Mouse (Mus musculus) G1E (cell line): ENCODE measurements around the gene Gas2l2. TPM values are rescaled to one million over a fixed set of nuclear protein-coding genes. Genes with fewer than 3 reads are reported as not detected.

Experiments
- ATAC-seq: 2 replicates; pipeline ENCODE4 v1.8.0; 2016; ENCODE audit warnings: mild to moderate bottlenecking; ENCODE audit not compliant: insufficient number of reproducible peaks, poor library complexity, low FRiP score, severe bottlenecking; ENCODE audit errors: extremely low read depth
- DNase-seq: peaks from one replicate; pipeline ENCODE4 v3.0.0; 2012; ENCODE audit warnings: low spot score
- H3K27me3 ChIP-seq: 2 replicates; pipeline ENCODE4 v1.6.1; 2012; ENCODE audit warnings: mild to moderate bottlenecking, low read length, inconsistent platforms; ENCODE audit not compliant: insufficient read depth
- H3K36me3 ChIP-seq: replicated peaks from 2 replicates; pipeline ENCODE3; 2012; ENCODE audit warnings: mild to moderate bottlenecking, inconsistent platforms
- H3K4me1 ChIP-seq: 2 replicates; pipeline ENCODE4 v1.6.1; 2012; ENCODE audit warnings: low read depth, low read length, inconsistent platforms, mixed read lengths; ENCODE audit not compliant: insufficient read depth
- H3K4me3 ChIP-seq: 2 replicates; pipeline ENCODE4 v1.5.1; 2012; ENCODE audit warnings: low read depth, mild to moderate bottlenecking, inconsistent platforms, low read length, moderate library complexity, mixed read lengths
- H3K9me3 ChIP-seq: replicated peaks from 2 replicates; pipeline ENCODE4 v1.6.1; 2012; ENCODE audit warnings: inconsistent platforms
- CTCF ChIP-seq: IDR thresholded peaks from 2 replicates; pipeline ENCODE4 v1.5.1; 2012; ENCODE audit warnings: low read depth, low read length, inconsistent platforms, mixed read lengths
- GATA1 ChIP-seq: IDR thresholded peaks from 2 replicates; pipeline ENCODE4 v1.6.1; 2012; ENCODE audit warnings: borderline replicate concordance, low read length, inconsistent platforms, mixed read lengths
- GATA2 ChIP-seq: IDR thresholded peaks from 2 replicates; pipeline ENCODE4 v1.6.1; 2012; ENCODE audit warnings: low read depth, low read length, inconsistent platforms, borderline replicate concordance
- POLR2AphosphoS5 ChIP-seq: IDR thresholded peaks from 2 replicates; pipeline ENCODE4 v1.6.1; 2012; ENCODE audit warnings: low read depth, low read length, inconsistent platforms; ENCODE audit not compliant: insufficient replicate concordance
- TAL1 ChIP-seq: conservative IDR thresholded peaks from 2 replicates; pipeline ENCODE4 v1.6.1; 2012; ENCODE audit warnings: low read depth, low read length, inconsistent platforms, mixed read lengths
- polyA plus RNA-seq: library from polyadenylated mRNA; stranded (reverse); fragments of >175 nt; gene quantifications from 2 replicates; pipeline ENCODE4 v1.2.3, GENCODE M21; 2012
- total RNA-seq, 2 experiments: library from RNA; stranded (forward) in 1 of 2; stranded (reverse) in 1 of 2; fragments of 200-1000 nt in 1 of 2; fragments of >200 nt in 1 of 2; fragmentation: Nextera tagmentation in 1 of 2; gene quantifications; 2 replicates each; pipeline ENCODE4 v1.2.3; 2014 to 2017

The Gas2l2 gene
- total and polyA plus RNA-seq, 3 experiments: 0.05 TPM; not detected in 2

DNA sequence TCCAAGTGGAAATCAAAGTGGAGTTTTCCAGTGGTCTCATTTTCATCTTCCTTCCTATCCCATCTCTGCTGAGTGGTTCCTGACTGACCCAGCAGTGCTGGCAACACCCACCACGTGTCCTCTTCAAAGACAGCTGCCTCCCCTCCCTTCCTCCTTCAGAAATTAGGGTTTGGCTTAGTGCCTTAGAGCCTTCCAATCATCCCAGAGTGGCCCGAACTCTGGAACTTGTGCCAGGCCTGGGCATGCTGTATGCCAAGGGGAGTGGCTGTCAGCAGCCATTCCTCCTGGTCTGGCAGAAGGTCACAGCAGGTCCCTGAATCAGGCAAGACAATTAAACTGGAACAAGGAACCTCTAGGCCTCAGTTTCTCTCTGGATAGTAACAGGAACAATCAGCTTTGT lies 36.7 kb upstream of the Gas2l2 start:
- Histone ChIP-seq H3K36me3 (no peaks in the 10 kb centered on the region), H3K9me3 (no peaks in the 10 kb centered on the region), H3K4me3 (no peak overlapping the region), H3K27me3 (peaks cover 37% of the 10 kb centered on the region), H3K4me1 (no peaks in the 10 kb centered on the region; the same call in 1 of the 2 replicates)
- ATAC-seq (no peak), DNase-seq (no peak)
- TF ChIP-seq POLR2AphosphoS5: no peak
- no peak for TF ChIP-seq CTCF
- no peak for TF ChIP-seq GATA2
- no peak for TF ChIP-seq TAL1
- TF ChIP-seq GATA1: no peak

DNA sequence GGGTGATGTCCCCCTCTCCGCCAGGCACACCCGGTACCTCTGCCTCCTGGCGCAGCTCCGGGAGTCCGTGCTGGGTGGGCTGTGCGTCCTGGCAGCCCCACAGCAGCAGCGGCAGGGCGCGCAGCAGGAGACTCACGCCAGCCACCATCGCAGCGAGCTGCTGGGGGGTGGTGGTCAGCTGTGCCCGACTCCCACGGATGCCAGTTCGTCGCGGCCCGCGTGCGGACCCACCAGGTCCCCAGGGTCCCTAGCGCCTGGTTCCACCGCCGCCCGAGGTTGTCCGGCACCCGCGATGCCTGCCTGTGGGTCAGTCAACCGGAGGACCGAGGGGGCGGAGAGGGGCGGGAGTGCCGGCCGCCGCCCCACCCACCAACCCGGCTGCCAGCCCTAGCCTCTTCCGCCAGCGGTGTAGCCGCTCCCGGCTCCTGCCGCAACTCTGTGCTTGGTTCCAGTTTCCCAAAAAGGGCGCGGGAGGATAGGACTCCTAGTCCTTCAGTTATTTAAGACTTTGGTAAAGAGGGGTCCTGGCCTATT lies 33.5 kb upstream of the Gas2l2 start, which contains the start of gene Mmp28:
Mmp28 (minus strand) TSS at position 361 of the 534 bp plus-strand sequence.
- H3K4me1 ChIP-seq: no peaks in the 10 kb centered on the region; the same call in 1 of the 2 replicates
- H3K27me3 ChIP-seq: peaks cover 38% of the 10 kb centered on the region
- no peak for ATAC-seq
- no peak within 1 kb of the TSS for H3K4me3 ChIP-seq
- TF ChIP-seq POLR2AphosphoS5 (no peak), CTCF (no peak)
- no peaks in the 10 kb centered on the region for H3K9me3 ChIP-seq
- no peaks in the 10 kb centered on the region for H3K36me3 ChIP-seq
- no peak for DNase-seq

DNA sequence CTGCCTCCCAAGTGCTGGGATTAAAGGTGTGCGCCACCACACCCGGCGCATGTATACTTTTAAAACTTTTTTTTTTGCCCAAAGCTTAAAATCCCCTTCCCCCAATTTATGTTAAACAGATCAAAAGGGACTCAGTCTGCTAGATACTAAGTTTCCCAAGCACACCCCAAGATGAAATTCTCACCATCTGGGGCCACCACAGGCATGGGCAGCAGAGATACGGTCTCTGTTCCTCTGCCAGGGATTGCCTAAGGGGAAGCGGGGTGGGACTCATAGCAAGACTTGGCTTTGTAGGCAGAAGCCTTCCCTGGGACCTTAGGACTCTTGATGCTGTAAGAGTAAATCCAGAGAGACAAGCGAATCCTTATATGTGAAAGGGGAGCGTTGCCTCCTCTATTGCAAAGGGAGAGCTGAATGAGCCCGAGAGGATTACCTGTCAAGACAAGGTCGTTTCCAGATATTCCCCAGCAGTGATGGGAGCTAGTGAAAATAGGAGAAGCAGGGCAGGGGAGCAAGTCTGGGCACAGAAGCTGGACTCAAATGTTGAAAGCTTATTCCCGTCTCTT lies 32.3 kb upstream of the Gas2l2 start:
- Histone ChIP-seq H3K4me3 (no peak overlapping the region), H3K9me3 (no peaks in the 10 kb centered on the region), H3K4me1 (no peaks in the 10 kb centered on the region; the same call in 1 of the 2 replicates), H3K27me3 (peaks cover 42% of the 10 kb centered on the region), H3K36me3 (no peaks in the 10 kb centered on the region)
- TF ChIP-seq CTCF (no peak), GATA1 (no peak), POLR2AphosphoS5 (no peak), GATA2 (no peak), TAL1 (no peak)
- ATAC-seq (no peak), DNase-seq (no peak)

DNA sequence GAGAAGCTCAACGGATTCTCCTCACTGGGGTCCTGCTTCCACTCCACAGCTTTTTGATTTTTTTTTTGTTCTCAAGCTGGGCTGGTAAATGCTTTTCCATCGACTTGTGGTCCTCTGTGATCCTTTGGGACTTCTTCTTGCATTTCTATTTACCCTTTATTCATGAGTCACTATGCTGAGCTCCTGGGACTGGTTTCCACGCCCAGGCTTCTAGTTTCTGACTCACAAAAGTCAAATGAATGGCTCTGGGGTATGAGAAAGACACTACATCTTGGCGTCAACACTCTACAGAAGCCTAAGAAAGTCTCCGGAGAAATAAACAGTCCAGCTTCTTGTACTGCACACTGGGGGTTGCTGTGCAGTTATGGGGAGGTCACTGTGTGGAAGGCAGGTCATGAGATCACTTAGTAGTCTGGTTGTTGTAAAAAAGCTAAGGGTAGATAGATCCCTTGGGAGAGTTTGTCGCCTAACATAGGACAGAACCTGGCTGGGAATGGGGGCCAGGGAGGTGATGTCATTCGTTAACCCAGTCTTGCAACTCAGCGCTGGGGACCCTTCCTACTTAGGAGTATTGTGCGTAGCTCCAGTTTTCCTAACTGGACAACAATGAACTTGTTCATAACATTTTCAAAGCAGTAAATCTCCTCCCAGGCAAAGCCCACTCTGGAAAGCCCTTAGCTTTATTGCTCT lies 28.8 kb upstream of the Gas2l2 start:
- Histone ChIP-seq H3K9me3 (no peaks in the 10 kb centered on the region), H3K4me1 (no peaks in the 10 kb centered on the region; the same call in 1 of the 2 replicates), H3K4me3 (no peak overlapping the region), H3K36me3 (no peaks in the 10 kb centered on the region), H3K27me3 (peaks cover 35% of the 10 kb centered on the region)
- ATAC-seq (no peak), DNase-seq (no peak)
- no peak for TF ChIP-seq POLR2AphosphoS5
- TF ChIP-seq GATA1: no peak
- TF ChIP-seq GATA2: no peak
- no peak for TF ChIP-seq TAL1

DNA sequence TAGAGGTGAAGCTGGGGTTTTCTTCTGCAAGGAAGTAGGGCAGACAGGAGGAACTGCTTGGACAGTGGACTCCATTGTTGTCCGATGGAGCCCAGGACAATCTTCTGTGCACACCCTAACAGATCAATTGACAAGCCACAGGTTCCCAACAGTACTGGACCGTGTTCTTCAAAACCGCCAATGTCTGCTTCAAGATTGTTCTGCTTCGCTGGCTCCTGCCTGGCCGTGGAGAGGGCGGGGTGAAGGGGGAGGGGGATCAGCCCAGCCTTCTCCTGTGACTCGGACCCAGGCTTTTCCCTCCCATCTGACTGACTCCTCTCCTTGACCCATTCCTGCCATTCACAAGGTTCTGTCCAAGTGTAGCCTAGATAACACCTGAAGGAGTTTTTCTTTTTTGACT lies 28.0 kb upstream of the Gas2l2 start:
- Histone ChIP-seq H3K4me3 (no peak overlapping the region), H3K27me3 (peaks cover 27% of the 10 kb centered on the region), H3K4me1 (no peaks in the 10 kb centered on the region), H3K36me3 (no peaks in the 10 kb centered on the region), H3K9me3 (no peaks in the 10 kb centered on the region)
- TF ChIP-seq GATA2: no peak
- ATAC-seq (no peak), DNase-seq (no peak)

DNA sequence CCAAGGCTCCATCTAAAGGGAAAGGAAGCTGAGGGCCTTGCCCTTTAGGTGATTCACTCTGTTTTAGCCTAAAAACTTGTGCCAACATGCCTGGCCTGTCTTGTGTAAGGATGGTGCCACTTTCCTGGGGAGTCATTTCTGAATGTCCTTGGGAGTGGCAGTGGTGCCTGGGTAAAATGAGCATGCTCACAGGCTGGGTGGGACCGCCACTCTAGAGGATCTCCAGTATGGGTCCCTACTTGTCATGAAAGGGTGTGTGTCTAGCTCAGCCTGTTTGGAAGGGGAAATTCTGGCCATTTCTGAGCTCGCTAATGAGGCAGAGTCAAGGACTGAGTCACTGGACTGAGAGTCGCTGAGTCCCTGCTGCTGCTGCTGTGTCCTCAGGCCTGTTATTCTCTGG lies 26.4 kb upstream of the Gas2l2 start:
- H3K4me1 ChIP-seq: no peaks in the 10 kb centered on the region
- peaks cover 35% of the 10 kb centered on the region for H3K27me3 ChIP-seq
- H3K36me3 ChIP-seq: no peaks in the 10 kb centered on the region
- DNase-seq (no peak), ATAC-seq (no peak)
- no peak for TF ChIP-seq POLR2AphosphoS5
- TF ChIP-seq TAL1: no peak
- TF ChIP-seq GATA2: no peak
- no peak for TF ChIP-seq CTCF
- no peak for TF ChIP-seq GATA1
- H3K9me3 ChIP-seq: no peaks in the 10 kb centered on the region
- H3K4me3 ChIP-seq: no peak overlapping the region
